Mouse (Mus musculus): ENCODE data around the gene Hoxd8.

Gene Hoxd8

GRCm38 (mm10) chr2:74704393-74704998 lies at the start of gene Hoxd8:
Gene Hoxd8 (plus strand): TSS chr2:74704615.
- DNase-seq (ENCODE audit: low spot score in 2 of 2), result peak; percentile 63 to 85

- no peak for DNase-seq (ENCODE audit: low spot score in 2 of 2)
Measured at GRCm38 (mm10) chr2:74654743-74655419, 49.5 kb upstream of the Hoxd8 start.

- no peak for DNase-seq (ENCODE audit: low spot score in 2 of 2)
Measured at GRCm38 (mm10) chr2:74655420-74655781, 49.0 kb upstream of the Hoxd8 start.

- DNase-seq (ENCODE audit: low spot score in 2 of 2), result no peak
Measured at GRCm38 (mm10) chr2:74655821-74656631, 48.4 kb upstream of the Hoxd8 start.

GRCm38 (mm10) chr2:74656632-74657021 lies 47.8 kb upstream of the Hoxd8 start:
- no peak for DNase-seq (ENCODE audit: low spot score in 2 of 2)

GRCm38 (mm10) chr2:74657251-74658023 lies 47.0 kb upstream of the Hoxd8 start:
- no peak for DNase-seq (ENCODE audit: low spot score in 2 of 2)

- no peak for DNase-seq (ENCODE audit: low spot score in 2 of 2)
Measured at GRCm38 (mm10) chr2:74658024-74658666, 46.3 kb upstream of the Hoxd8 start.

- DNase-seq (ENCODE audit: low spot score in 2 of 2), result no peak
Measured at GRCm38 (mm10) chr2:74658667-74659371, 45.6 kb upstream of the Hoxd8 start.

- DNase-seq (ENCODE audit: low spot score in 2 of 2), result no peak
Measured at GRCm38 (mm10) chr2:74659507-74660005, 44.9 kb upstream of the Hoxd8 start, which contains the start of gene Evx2. Gene Evx2 (minus strand): TSS chr2:74659557.

GRCm38 (mm10) chr2:74660421-74661375 lies 43.7 kb upstream of the Hoxd8 start:
- no peak for DNase-seq (ENCODE audit: low spot score in 2 of 2)

GRCm38 (mm10) chr2:74661685-74662084 lies 42.7 kb upstream of the Hoxd8 start:
- DNase-seq (ENCODE audit: low spot score in 2 of 2), result no peak

GRCm38 (mm10) chr2:74663291-74663925 lies 41.0 kb upstream of the Hoxd8 start:
- no peak for DNase-seq (ENCODE audit: low spot score in 2 of 2)

GRCm38 (mm10) chr2:74666411-74666810 lies 38.0 kb upstream of the Hoxd8 start:
- no peak for DNase-seq (ENCODE audit: low spot score in 2 of 2)

GRCm38 (mm10) chr2:74667191-74667841 lies 37.1 kb upstream of the Hoxd8 start:
- no peak for DNase-seq (ENCODE audit: low spot score in 2 of 2)

- no peak for DNase-seq (ENCODE audit: low spot score in 2 of 2)
Measured at GRCm38 (mm10) chr2:74667842-74668357, 36.5 kb upstream of the Hoxd8 start, which contains the start of gene Hoxd13. Gene Hoxd13 (plus strand): TSS chr2:74668310.

- DNase-seq (ENCODE audit: low spot score in 2 of 2), result peak in 1 of 2 experiments; percentile 53
Measured at GRCm38 (mm10) chr2:74668370-74669229, 35.8 kb upstream of the Hoxd8 start.

GRCm38 (mm10) chr2:74669230-74669578 lies 35.2 kb upstream of the Hoxd8 start:
- no peak for DNase-seq (ENCODE audit: low spot score in 2 of 2)
